Mouse (Mus musculus): ENCODE data around the gene Itpa. TPM values are rescaled to one million over a fixed set of nuclear protein-coding genes. Genes with fewer than 3 reads are reported as not detected.
"Not testable (repeated sequence)": the region's sequence is repeated elsewhere in the genome, so short reads cannot be mapped to it uniquely, and the experiment has no call there.

Itpa gene
- polyA plus RNA-seq, 1 experiment: 0.41 TPM

DNA sequence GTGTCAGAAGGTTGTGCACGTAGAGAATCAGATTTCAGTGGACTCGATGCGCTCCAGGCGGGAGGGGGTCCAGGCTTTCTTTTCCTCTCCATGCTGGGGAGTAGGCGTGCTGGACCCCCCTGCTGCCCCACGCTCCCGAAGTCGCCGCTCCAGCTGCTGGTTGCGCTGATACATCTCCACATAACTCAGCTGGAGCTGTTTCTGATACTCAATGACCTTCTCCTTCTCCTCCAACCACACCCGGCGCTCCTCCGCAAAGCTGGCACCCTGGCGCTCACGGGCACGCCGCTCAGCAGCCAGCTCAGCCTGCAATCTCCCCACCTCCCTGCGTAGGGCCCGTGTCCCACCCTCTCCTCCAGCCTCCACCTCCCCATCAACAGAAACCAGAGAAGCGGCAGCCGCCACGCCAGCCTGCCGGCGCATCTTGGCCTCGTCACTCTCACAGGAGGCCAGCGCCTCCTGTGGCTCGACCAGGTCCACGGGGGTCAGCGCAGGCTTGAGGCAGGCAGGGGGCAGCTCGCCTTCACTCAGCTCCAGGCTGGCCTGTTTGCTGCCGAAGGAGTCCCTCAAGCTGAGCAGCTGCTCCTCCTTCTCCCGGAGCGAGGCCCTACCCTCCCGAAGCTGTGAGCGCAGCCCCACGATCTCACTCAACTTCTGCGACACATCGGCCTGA, 32.5 kb upstream of the Itpa start:
- TF ChIP-seq GATA1 (IDR thresholded peaks at IDR 0.05; ENCODE audit: low read length) (no peak), TAL1 (IDR thresholded peaks at IDR 0.05; ENCODE audit: low read length) (no peak)
- H3K36me3 ChIP-seq (ENCODE audit: control insufficient read depth): peaks cover 2% of the 10 kb centered on the region
- peaks cover 16% of the 10 kb centered on the region; the same call in 1 of the 2 replicates for H3K9me3 ChIP-seq (ENCODE audit: control insufficient read depth, low read length)
- H3K27me3 ChIP-seq (ENCODE audit: control insufficient read depth): peaks cover 80% of the 10 kb centered on the region
- peaks cover 26% of the 10 kb centered on the region for H3K4me1 ChIP-seq (ENCODE audit: control insufficient read depth)
- H3K4me3 ChIP-seq (replicated peaks): peak overlapping the region; percentile 12

DNA sequence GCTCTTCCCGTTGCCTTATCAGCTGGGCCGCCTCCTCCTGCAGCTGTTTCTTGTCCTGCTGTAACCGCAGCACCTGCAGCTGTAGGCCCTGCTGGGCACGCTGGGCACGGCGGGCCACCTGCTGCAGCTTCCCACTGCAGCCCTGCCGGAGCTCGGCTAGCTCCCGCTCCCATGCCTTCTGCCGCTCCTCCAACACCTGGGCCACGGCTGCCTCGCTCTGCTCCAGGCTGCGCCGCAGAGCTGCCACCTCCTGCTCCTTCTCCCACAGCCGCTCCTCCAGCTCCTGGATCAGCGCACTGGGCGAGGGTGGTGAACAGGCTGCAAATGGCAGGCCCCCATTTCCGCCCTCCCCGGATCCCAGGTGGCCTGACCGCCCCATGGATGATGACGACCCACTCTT, 31.6 kb upstream of the Itpa start:
- Histone ChIP-seq H3K27me3 (ENCODE audit: control insufficient read depth) (peaks cover 89% of the 10 kb centered on the region), H3K4me1 (ENCODE audit: control insufficient read depth) (peaks cover 24% of the 10 kb centered on the region), H3K9me3 (ENCODE audit: control insufficient read depth, low read length) (peaks cover 16% of the 10 kb centered on the region; the same call in 1 of the 2 replicates), H3K4me3 (replicated peaks) (no peak overlapping the region), H3K36me3 (ENCODE audit: control insufficient read depth) (peaks cover 2% of the 10 kb centered on the region)
- no peak for TF ChIP-seq TAL1 (IDR thresholded peaks at IDR 0.05; ENCODE audit: low read length)
- no peak for TF ChIP-seq GATA1 (IDR thresholded peaks at IDR 0.05; ENCODE audit: low read length)

DNA sequence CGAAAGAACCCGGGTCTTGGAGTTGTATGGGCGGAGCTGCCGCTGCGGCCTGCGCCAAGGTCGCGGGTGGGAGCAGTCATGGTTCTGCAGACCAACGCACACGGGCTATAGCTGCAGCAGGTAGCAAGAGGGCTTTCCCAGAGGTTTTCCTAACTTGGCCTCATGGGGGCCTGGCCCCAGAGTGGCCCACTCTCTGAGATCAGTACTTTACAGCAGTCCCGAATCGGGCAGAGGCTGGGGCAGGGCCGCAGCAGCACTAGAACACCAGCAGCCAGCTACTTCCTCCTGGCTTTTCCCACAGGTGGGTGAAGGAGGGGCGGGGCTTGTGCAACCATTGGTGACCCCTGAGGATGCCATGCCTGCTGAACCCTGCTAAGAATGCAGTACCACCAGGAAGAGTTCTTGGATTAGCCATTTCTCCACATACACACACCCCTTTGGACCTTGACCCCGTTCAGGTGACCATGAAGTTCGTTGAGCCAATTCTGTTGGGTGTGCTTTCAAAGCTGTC, 29.3 kb upstream of the Itpa start:
- H3K9me3 ChIP-seq (ENCODE audit: control insufficient read depth, low read length): peaks cover 16% of the 10 kb centered on the region; the same call in 1 of the 2 replicates
- H3K4me3 ChIP-seq (replicated peaks): no peak overlapping the region
- TF ChIP-seq GATA1 (IDR thresholded peaks at IDR 0.05; ENCODE audit: low read length): no peak
- no peak for TF ChIP-seq TAL1 (IDR thresholded peaks at IDR 0.05; ENCODE audit: low read length)
- peaks cover 90% of the 10 kb centered on the region for H3K27me3 ChIP-seq (ENCODE audit: control insufficient read depth)
- H3K36me3 ChIP-seq (ENCODE audit: control insufficient read depth): peaks cover 2% of the 10 kb centered on the region
- H3K4me1 ChIP-seq (ENCODE audit: control insufficient read depth): peaks cover 37% of the 10 kb centered on the region

DNA sequence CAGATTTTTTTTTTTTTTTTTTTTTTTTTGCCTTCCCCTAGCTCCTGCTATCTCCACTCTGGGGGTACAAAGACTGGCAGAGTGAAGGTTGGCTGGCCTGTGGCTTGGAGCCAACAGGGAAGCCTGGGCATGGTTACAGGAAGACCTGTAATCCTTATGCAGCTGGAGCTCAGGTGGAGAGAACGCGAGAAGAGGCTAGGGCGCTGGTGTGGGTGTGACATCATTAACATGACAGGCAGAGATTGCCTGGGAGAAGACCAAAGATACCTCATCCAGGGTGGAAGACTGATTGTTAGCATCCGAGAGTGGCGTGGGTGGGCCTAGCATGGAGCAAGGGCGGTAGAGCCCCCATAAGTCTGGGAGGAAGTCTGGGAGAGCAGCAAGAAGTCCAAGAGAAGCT, 28.1 kb upstream of the Itpa start:
- Histone ChIP-seq H3K36me3 (ENCODE audit: control insufficient read depth) (peaks cover 2% of the 10 kb centered on the region), H3K9me3 (ENCODE audit: control insufficient read depth, low read length) (peaks cover 13% of the 10 kb centered on the region; the same call in 1 of the 2 replicates), H3K4me3 (replicated peaks) (no peak overlapping the region), H3K27me3 (ENCODE audit: control insufficient read depth) (peaks cover 78% of the 10 kb centered on the region), H3K4me1 (ENCODE audit: control insufficient read depth) (peaks cover 37% of the 10 kb centered on the region)
- no peak for TF ChIP-seq GATA1 (IDR thresholded peaks at IDR 0.05; ENCODE audit: low read length)
- no peak; the same call in 2 of the 3 replicates for TF ChIP-seq TAL1 (IDR thresholded peaks at IDR 0.05; ENCODE audit: low read length)

DNA sequence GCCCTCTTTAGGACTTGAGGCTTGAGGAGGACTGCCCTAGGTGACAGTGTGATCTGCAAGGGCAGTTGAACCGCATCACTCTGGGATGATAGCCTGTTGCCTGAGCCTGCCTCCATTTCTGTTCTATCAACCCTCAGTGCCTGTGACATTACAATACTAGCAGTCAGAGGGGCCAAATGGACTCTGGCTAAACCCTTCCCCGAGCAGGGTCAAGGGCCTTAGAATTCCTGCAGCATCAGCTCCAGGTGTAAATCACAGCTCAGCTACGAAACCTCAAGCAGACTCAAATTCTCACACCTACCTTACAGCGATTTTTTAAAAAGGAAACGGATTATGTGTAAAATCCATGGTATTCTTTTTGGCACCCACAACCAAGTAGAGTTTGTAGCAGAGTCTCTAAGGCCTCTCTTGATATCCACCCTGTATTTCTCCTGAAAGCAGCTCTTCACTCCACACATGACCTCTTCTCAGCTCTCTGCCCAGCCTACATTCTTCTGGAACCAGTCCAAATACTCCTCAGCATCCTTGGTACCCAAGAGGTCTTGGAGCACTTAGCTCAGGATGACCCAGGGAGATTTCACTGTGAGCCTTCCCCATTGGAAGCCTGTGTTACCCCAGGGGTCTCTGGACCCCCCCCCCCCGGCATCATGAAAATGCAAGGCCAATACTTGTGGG, 25.9 kb upstream of the Itpa start:
- Histone ChIP-seq H3K4me1 (ENCODE audit: control insufficient read depth) (peaks cover 17% of the 10 kb centered on the region), H3K36me3 (ENCODE audit: control insufficient read depth) (no peaks in the 10 kb centered on the region), H3K27me3 (ENCODE audit: control insufficient read depth) (peaks cover 56% of the 10 kb centered on the region), H3K4me3 (replicated peaks) (no peak overlapping the region), H3K9me3 (ENCODE audit: control insufficient read depth, low read length) (no peaks in the 10 kb centered on the region)
- TF ChIP-seq GATA1 (IDR thresholded peaks at IDR 0.05; ENCODE audit: low read length) (no peak), TAL1 (IDR thresholded peaks at IDR 0.05; ENCODE audit: low read length) (no peak)

DNA sequence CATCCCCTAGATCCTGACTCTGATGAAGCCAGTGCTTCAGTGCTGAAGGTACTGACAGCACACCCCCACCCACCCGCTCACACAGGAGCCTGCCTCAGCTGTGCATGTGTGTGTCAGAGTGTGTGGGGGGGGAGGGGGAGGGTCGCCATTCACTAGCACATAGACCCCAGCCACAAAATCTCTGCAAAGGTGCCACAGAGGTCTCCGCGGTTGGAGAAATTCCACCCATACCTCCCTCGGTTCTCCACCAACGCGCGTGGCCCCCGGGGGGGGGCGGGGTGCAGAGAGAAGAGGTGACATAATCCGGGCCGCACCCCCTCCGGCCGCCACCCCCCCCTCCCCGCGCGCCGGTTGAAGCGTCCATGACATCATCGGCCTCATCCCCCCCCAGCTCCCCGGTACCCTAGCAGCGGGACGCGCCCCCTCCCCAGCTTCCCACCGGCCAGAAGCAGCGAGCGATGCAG, 25.2 kb upstream of the Itpa start:
- peaks cover 5% of the 10 kb centered on the region for H3K36me3 ChIP-seq (ENCODE audit: control insufficient read depth)
- H3K27me3 ChIP-seq (ENCODE audit: control insufficient read depth): peaks cover 49% of the 10 kb centered on the region
- no peaks in the 10 kb centered on the region for H3K9me3 ChIP-seq (ENCODE audit: control insufficient read depth, low read length)
- H3K4me3 ChIP-seq (replicated peaks): peak overlapping the region; percentile 73
- H3K4me1 ChIP-seq (ENCODE audit: control insufficient read depth): peaks cover 17% of the 10 kb centered on the region
- TF ChIP-seq TAL1 (IDR thresholded peaks at IDR 0.05; ENCODE audit: low read length) (no peak), GATA1 (IDR thresholded peaks at IDR 0.05; ENCODE audit: low read length) (no peak)

DNA sequence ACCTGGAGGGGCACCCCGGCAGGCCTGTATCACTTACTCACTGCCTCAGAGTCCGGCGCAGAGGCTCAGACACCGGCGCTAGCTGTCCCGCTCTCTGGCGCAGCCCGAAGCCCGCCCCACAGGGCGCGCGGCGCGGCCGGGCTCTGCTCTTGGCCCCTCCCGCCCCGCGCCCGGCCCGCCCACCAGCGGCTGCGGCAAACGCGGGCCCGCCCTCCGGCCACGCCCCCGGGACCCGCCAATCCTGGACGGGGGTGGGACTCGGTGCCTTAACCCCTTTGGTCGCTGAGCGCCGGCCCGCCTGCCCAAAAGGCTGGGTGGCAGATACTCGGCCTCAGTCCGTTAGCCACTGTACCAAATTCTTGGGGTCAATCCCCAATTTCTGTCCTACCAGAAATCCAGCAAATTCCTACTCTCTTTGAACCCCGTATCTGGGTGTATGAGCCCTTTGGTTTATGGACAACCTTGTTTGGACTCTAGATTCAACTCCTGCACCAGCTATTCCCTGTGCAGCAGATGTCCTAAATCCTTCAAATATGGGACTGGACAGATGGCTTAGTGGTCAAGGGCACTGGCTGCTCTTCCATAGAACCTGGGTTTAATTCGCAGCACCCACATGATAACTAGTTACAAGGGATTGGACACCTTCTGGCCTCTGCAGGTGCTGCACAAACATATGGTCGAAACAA, 24.6 kb upstream of the Itpa start, which contains the start of gene Lzts3:
Lzts3 (minus strand) TSS at position 120 of the 686 bp plus-strand sequence.
- Histone ChIP-seq H3K36me3 (ENCODE audit: control insufficient read depth) (peaks cover 5% of the 10 kb centered on the region), H3K4me3 (replicated peaks) (peak within 1 kb of the TSS; percentile 73), H3K4me1 (ENCODE audit: control insufficient read depth) (peaks cover 17% of the 10 kb centered on the region), H3K9me3 (ENCODE audit: control insufficient read depth, low read length) (no peaks in the 10 kb centered on the region), H3K27me3 (ENCODE audit: control insufficient read depth) (peaks cover 43% of the 10 kb centered on the region)
- TF ChIP-seq TAL1 (IDR thresholded peaks at IDR 0.05; ENCODE audit: low read length) (no peak), GATA1 (IDR thresholded peaks at IDR 0.05; ENCODE audit: low read length) (no peak)

DNA sequence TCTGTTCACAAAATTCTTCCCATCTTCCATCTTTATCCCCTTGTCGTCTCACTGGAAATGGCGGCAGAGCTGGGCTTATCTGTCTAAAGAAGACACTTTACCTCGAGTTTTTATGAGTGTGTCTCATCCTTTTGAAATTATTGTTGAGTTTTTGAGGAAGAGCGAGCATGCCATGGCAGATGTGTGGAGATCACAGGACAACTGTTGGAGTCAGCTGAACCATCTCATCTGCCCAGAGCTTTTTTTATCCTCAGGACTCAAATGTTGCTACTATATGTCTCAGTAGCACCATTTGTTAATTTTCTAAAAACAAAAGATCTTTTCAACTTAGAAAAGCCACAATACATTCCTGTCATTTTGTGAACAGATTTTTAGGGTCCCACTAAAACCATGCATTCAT, 22.2 kb upstream of the Itpa start:
- peaks cover 10% of the 10 kb centered on the region for H3K36me3 ChIP-seq (ENCODE audit: control insufficient read depth)
- peaks cover 17% of the 10 kb centered on the region for H3K4me1 ChIP-seq (ENCODE audit: control insufficient read depth)
- H3K9me3 ChIP-seq (ENCODE audit: control insufficient read depth, low read length): no peaks in the 10 kb centered on the region
- peaks cover 21% of the 10 kb centered on the region for H3K27me3 ChIP-seq (ENCODE audit: control insufficient read depth)
- H3K4me3 ChIP-seq (replicated peaks): no peak overlapping the region
- TF ChIP-seq TAL1 (IDR thresholded peaks at IDR 0.05; ENCODE audit: low read length) (no peak), GATA1 (IDR thresholded peaks at IDR 0.05; ENCODE audit: low read length) (no peak)

DNA sequence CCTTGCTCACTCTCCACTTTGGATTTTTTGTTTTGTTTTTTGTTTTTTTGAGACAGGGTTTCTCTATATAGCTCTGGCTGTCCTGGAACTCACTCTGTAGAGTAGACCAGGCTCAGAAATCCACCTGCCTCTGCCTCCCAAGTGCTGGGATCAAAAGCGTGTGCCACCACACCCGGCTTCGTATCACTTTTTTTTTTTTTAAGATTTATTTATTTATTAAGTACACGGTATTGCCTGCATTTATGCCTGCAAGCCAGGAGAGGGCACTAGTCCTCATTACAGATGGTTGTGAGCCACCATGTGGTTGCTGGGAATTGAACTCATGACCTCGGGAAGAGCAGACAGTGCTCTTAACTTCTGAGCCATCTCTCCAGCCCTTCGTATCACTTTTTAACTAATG, 18.4 kb upstream of the Itpa start:
- H3K9me3 ChIP-seq (ENCODE audit: control insufficient read depth, low read length); H3K4me3 ChIP-seq (replicated peaks); H3K27me3 ChIP-seq (ENCODE audit: control insufficient read depth); H3K4me1 ChIP-seq (ENCODE audit: control insufficient read depth): not testable (repeated sequence)
- peaks cover 44% of the 10 kb centered on the region for H3K36me3 ChIP-seq (ENCODE audit: control insufficient read depth)
